Mouse (Mus musculus) macrophage (primary cell): Measurements from ENCODE around the gene Erlec1. TPM values are rescaled to one million over a fixed set of nuclear protein-coding genes. Genes with fewer than 3 reads are reported as not detected.

ENCODE experiments used
- H3K27ac ChIP-seq: fragments of 350-480 bp; formaldehyde crosslinking; 2 replicates; pipeline ENCODE4 v1.9.0; 2021
- H3K36me3 ChIP-seq: fragments of 350-480 bp; formaldehyde crosslinking; 2 replicates; pipeline ENCODE4 v1.9.0; 2021; ENCODE audit errors: inconsistent target
- H3K4me3 ChIP-seq: fragments of 350-480 bp; formaldehyde crosslinking; 2 replicates; pipeline ENCODE4 v1.9.0; 2021; ENCODE audit errors: inconsistent target
- H3K79me2 ChIP-seq: fragments of 350-480 bp; formaldehyde crosslinking; 2 replicates; pipeline ENCODE4 v1.9.0; 2021; ENCODE audit errors: inconsistent target
- WGBS: methylation state at CpG from one replicate; pipeline ENCODE4 v1.1.7; 2026; ENCODE audit warnings: inconsistent platforms; ENCODE audit not compliant: missing documents; 5-methylcytosine and 5-hydroxymethylcytosine counted together
- polyA plus RNA-seq: library from polyadenylated mRNA; stranded (reverse); fragments of 250-400 nt; gene quantifications from 3 replicates; pipeline ENCODE4 v1.2.4, GENCODE M21; 2018; ENCODE audit warnings: inconsistent platforms
- total RNA-seq, 78 experiments: library from RNA; depleted of rRNA; stranded (reverse); fragments of 250-400 nt; gene quantifications; 1 replicate in 9 of 78; 2 replicates in 24 of 78; 3 replicates in 43 of 78; 4 replicates in 2 of 78; pipeline ENCODE4 v1.2.4; 2018; ENCODE audit warnings: inconsistent platforms in 56 of 78

Erlec1 gene
- total RNA-seq (2018; cell fraction: chromatin; rRNA removed): 10 to 100 TPM in 24 of 26 experiments, 1 to 10 TPM in 2; 6.2 to 68.6 (median 40.8) TPM
- total RNA-seq (2018; cell fraction: cytosol; rRNA removed): 10 to 100 TPM; 29.3 to 52.5 (median 40.9) TPM
- 10 to 100 TPM; 15.9 to 63.3 (median 43.8) TPM for total RNA-seq (2018; cell fraction: nucleus; rRNA removed)
- 28.3 to 79.5 TPM (median 29.4 TPM) in 3 replicates for polyA plus RNA-seq

GRCm38 (mm10) chr11:30954279-30954725, at the start of gene Erlec1:
Erlec1 (minus strand) TSS chr11:30954335.
- Histone ChIP-seq H3K36me3 (peaks cover 20% of the 10 kb centered on the region; the same call in 1 of the 2 replicates), H3K4me3 (peak within 1 kb of the TSS; percentile 78), H3K79me2 (peaks cover 30% of the 10 kb centered on the region; the same call in 1 of the 2 replicates), H3K27ac (peak within 1 kb of the TSS; percentile 34)
- WGBS: under 1% methylated on average over 40 of the region's 40 CpGs

- H3K36me3 ChIP-seq: no peaks in the 10 kb centered on the region
- 97% methylated on average over 4 of the region's 4 CpGs for WGBS
- no peak overlapping the region for H3K4me3 ChIP-seq
- H3K79me2 ChIP-seq: no peaks in the 10 kb centered on the region
- no peak overlapping the region for H3K27ac ChIP-seq
Measured at GRCm38 (mm10) chr11:31001169-31001908, 47.2 kb upstream of the Erlec1 start.

GRCm38 (mm10) chr11:31000028-31000427, 45.9 kb upstream of the Erlec1 start:
- no peak overlapping the region for H3K4me3 ChIP-seq
- no peak overlapping the region for H3K27ac ChIP-seq
- WGBS: 20% methylated on average over 2 of the region's 2 CpGs
- no peaks in the 10 kb centered on the region for H3K36me3 ChIP-seq
- no peaks in the 10 kb centered on the region for H3K79me2 ChIP-seq

GRCm38 (mm10) chr11:30998704-30999103, 44.6 kb upstream of the Erlec1 start:
- 94% methylated on average over 2 of the region's 2 CpGs for WGBS
- Histone ChIP-seq H3K36me3 (no peaks in the 10 kb centered on the region), H3K79me2 (no peaks in the 10 kb centered on the region), H3K4me3 (no peak overlapping the region), H3K27ac (no peak overlapping the region)

- no peaks in the 10 kb centered on the region for H3K36me3 ChIP-seq
- WGBS: 87% methylated on average over 5 of the region's 5 CpGs
- no peak overlapping the region for H3K27ac ChIP-seq
- no peaks in the 10 kb centered on the region; the same call in 1 of the 2 replicates for H3K79me2 ChIP-seq
- H3K4me3 ChIP-seq: no peak overlapping the region
Measured at GRCm38 (mm10) chr11:30998199-30998598, 44.1 kb upstream of the Erlec1 start.

GRCm38 (mm10) chr11:30996670-30997069, 42.5 kb upstream of the Erlec1 start:
- H3K36me3 ChIP-seq: no peaks in the 10 kb centered on the region
- H3K27ac ChIP-seq: no peak overlapping the region
- no peak overlapping the region for H3K4me3 ChIP-seq
- 97% methylated on average over 3 of the region's 3 CpGs for WGBS
- no peaks in the 10 kb centered on the region; the same call in 1 of the 2 replicates for H3K79me2 ChIP-seq

- H3K79me2 ChIP-seq: peaks cover 42% of the 10 kb centered on the region
- 0% methylated on average over 2 of the region's 2 CpGs for WGBS
- peak overlapping the region; percentile 47 for H3K27ac ChIP-seq
- H3K36me3 ChIP-seq: no peaks in the 10 kb centered on the region
- peak overlapping the region; percentile 82 for H3K4me3 ChIP-seq
Measured at GRCm38 (mm10) chr11:30986625-30987017, 32.5 kb upstream of the Erlec1 start.

- Histone ChIP-seq H3K36me3 (no peaks in the 10 kb centered on the region), H3K4me3 (peak within 1 kb of the TSS; percentile 82), H3K27ac (peak within 1 kb of the TSS; percentile 47), H3K79me2 (peaks cover 44% of the 10 kb centered on the region)
- WGBS: 1% methylated on average over 22 of the region's 22 CpGs
Measured at GRCm38 (mm10) chr11:30985877-30986624, 31.9 kb upstream of the Erlec1 start, which contains the start of gene Chac2. Chac2 (minus strand) TSS chr11:30986350.

GRCm38 (mm10) chr11:30985237-30985636, 31.1 kb upstream of the Erlec1 start:
- Histone ChIP-seq H3K27ac (no peak overlapping the region), H3K79me2 (peaks cover 44% of the 10 kb centered on the region), H3K4me3 (no peak overlapping the region), H3K36me3 (no peaks in the 10 kb centered on the region)
- 69% methylated on average over 2 of the region's 2 CpGs for WGBS

GRCm38 (mm10) chr11:30953469-30954154, 523 bp downstream of the Erlec1 start:
- H3K79me2 ChIP-seq: peaks cover 30% of the 10 kb centered on the region; the same call in 1 of the 2 replicates

GRCm38 (mm10) chr11:30952829-30953228, 1.3 kb downstream of the Erlec1 start:
- peaks cover 30% of the 10 kb centered on the region; the same call in 1 of the 2 replicates for H3K79me2 ChIP-seq

More at GRCm38 (mm10) chr11:30953469-30954154, 523 bp downstream of the Erlec1 start:
- H3K4me3 ChIP-seq: peak overlapping the region; percentile 78
- peak overlapping the region; percentile 34 for H3K27ac ChIP-seq
- 2% methylated on average over 31 of the region's 32 CpGs for WGBS
- H3K36me3 ChIP-seq: peaks cover 27% of the 10 kb centered on the region; the same call in 1 of the 2 replicates

GRCm38 (mm10) chr11:30943522-30943921, 10.6 kb downstream of the Erlec1 start:
- no peaks in the 10 kb centered on the region for H3K79me2 ChIP-seq
- no peak overlapping the region for H3K27ac ChIP-seq
- WGBS: 52% methylated on average over 2 of the region's 2 CpGs
- no peak overlapping the region for H3K4me3 ChIP-seq
- peaks cover 56% of the 10 kb centered on the region for H3K36me3 ChIP-seq

More at GRCm38 (mm10) chr11:30952829-30953228, 1.3 kb downstream of the Erlec1 start:
- WGBS: 75% methylated on average over 5 of the region's 5 CpGs
- H3K27ac ChIP-seq: no peak overlapping the region
- H3K4me3 ChIP-seq: peak overlapping the region; percentile 78; the same call in 1 of the 2 replicates
- peaks cover 33% of the 10 kb centered on the region for H3K36me3 ChIP-seq

GRCm38 (mm10) chr11:30928498-30928897, 25.6 kb downstream of the Erlec1 start:
- no peak overlapping the region for H3K4me3 ChIP-seq
- H3K36me3 ChIP-seq: 0 out of 2 replicates have a peak, but pooled peaks cover 6% of the 10 kb centered on the region
- H3K27ac ChIP-seq: no peak overlapping the region
- no CpG with 5 or more reads among the region's 1 CpGs for WGBS
- no peaks in the 10 kb centered on the region for H3K79me2 ChIP-seq

- Histone ChIP-seq H3K27ac (no peak overlapping the region), H3K36me3 (0 out of 2 replicates have a peak, but pooled peaks cover 6% of the 10 kb centered on the region), H3K4me3 (no peak overlapping the region), H3K79me2 (no peaks in the 10 kb centered on the region)
Measured at GRCm38 (mm10) chr11:30928079-30928478, 26.1 kb downstream of the Erlec1 start.
